Mouse (Mus musculus) liver, embryonic 14.5 days (tissue): ENCODE measurements around the gene Hsp90aa1. TPM values are rescaled to one million over a fixed set of nuclear protein-coding genes. Genes with fewer than 3 reads are reported as not detected.
A peak's percentile ranks its signal among the peaks of the same experiment; 100 is the strongest.

Experiments used
- ATAC-seq: fragments of 200-750 bp; cut with Nextera tagmentation; 2 replicates; pipeline ENCODE4 v1.8.0; 2017; ENCODE audit warnings: moderate number of reproducible peaks, mild to moderate bottlenecking, moderate library complexity; ENCODE audit not compliant: insufficient read depth
- DNase-seq, 3 experiments: peaks; one replicate each; pipeline ENCODE4 v3.0.0-alpha.2; 2012 to 2013; ENCODE audit warnings: low read depth in 3 of 3, low spot score in 3 of 3
- H3K27ac ChIP-seq: fragments of 300-500 bp; sonication (generic); 2 replicates; pipeline ENCODE4 v1.5.1; 2014; ENCODE audit warnings: moderate library complexity, mild to moderate bottlenecking, control low read depth, inconsistent platforms
- H3K27me3 ChIP-seq: fragments of 300-500 bp; sonication (generic); 2 replicates; pipeline ENCODE4 v1.6.1; 2014; ENCODE audit warnings: mild to moderate bottlenecking, low read length, moderate library complexity; ENCODE audit not compliant: control insufficient read depth, insufficient read depth
- H3K36me3 ChIP-seq: fragments of 300-500 bp; sonication (generic); replicated peaks from 2 replicates; pipeline ENCODE4 v1.6.1; 2014; ENCODE audit warnings: low read depth; ENCODE audit not compliant: control insufficient read depth, insufficient read depth
- H3K4me1 ChIP-seq, 2 experiments: fragments of 200-500 bp in 1 of 2; fragments of 300-500 bp in 1 of 2; sonication (generic) in 1 of 2; replicated peaks; 2 replicates each; pipeline ENCODE4 v1.6.1; 2012 to 2014; ENCODE audit warnings: antibody characterized with exemption in 1 of 2, inconsistent platforms in 1 of 2, low read length in 1 of 2; ENCODE audit not compliant: control insufficient read depth in 2 of 2, insufficient read depth in 2 of 2
- H3K4me2 ChIP-seq: fragments of 300-500 bp; sonication (generic); 2 replicates; pipeline ENCODE4 v1.6.1; 2014; ENCODE audit warnings: low read depth, mild to moderate bottlenecking, control low read depth, moderate library complexity
- H3K4me3 ChIP-seq, 2 experiments: fragments of 200-500 bp in 1 of 2; fragments of 300-500 bp in 1 of 2; sonication (generic) in 1 of 2; 2 replicates each; pipeline ENCODE4 v1.5.1; 2012 to 2014; ENCODE audit warnings: low read depth in 2 of 2, low read length in 2 of 2, mild to moderate bottlenecking in 2 of 2, control low read depth in 1 of 2, inconsistent platforms in 1 of 2, moderate library complexity in 1 of 2; ENCODE audit not compliant: insufficient read depth in 1 of 2
- H3K9ac ChIP-seq: fragments of 300-500 bp; sonication (generic); replicated peaks from 2 replicates; pipeline ENCODE4 v1.6.1; 2014; ENCODE audit warnings: mild to moderate bottlenecking, control low read depth, moderate library complexity
- H3K9me3 ChIP-seq: fragments of 300-500 bp; sonication (generic); 2 replicates; pipeline ENCODE4 v1.6.1; 2016; ENCODE audit warnings: low read length, mixed read lengths; ENCODE audit not compliant: control insufficient read depth
- CTCF ChIP-seq: IDR thresholded peaks from 2 replicates; pipeline ENCODE4 v1.5.1; 2016; ENCODE audit warnings: antibody characterized with exemption, low read depth, control low read depth
- EP300 ChIP-seq: IDR thresholded peaks from 2 replicates; pipeline ENCODE4 v1.6.1; 2016; ENCODE audit warnings: antibody characterized with exemption, low read depth
- WGBS: fragments of 180-500 bp; shearing (Covaris S2); extraction: QIAGEN DNeasy Blood & Tissue Kit; methylation state at CpG from one replicate; pipeline ENCODE4 v1.1.7; 2014; ENCODE audit not compliant: insufficient replicate concordance; 5-methylcytosine and 5-hydroxymethylcytosine counted together
- polyA plus RNA-seq, 2 experiments: library from polyadenylated mRNA; depleted of rRNA in 1 of 2; stranded (reverse) in 1 of 2; unstranded in 1 of 2; fragments of >200 nt; fragmentation: Nextera tagmentation in 1 of 2; extraction: Ambion mirVana in 1 of 2; gene quantifications; 2 replicates each; pipeline versions ENCODE4 v1.2.1 to v1.2.3; 2012 to 2014

Gene Hsp90aa1
- polyA plus RNA-seq (2012; rRNA removed) = 103 and 161 TPM in 2 replicates
- 653 and 697 TPM in 2 replicates for polyA plus RNA-seq (2014; fragmentation: Nextera tagmentation; extraction: Ambion mirVana)

- Histone ChIP-seq H3K9ac (peak within 1 kb of the TSS; percentile 40), H3K9me3 (no peaks in the 10 kb centered on the region), H3K36me3 (no peaks in the 10 kb centered on the region), H3K27ac (peak within 1 kb of the TSS; percentile 50), H3K4me1 (peaks cover 31 to 53% of the 10 kb centered on the region in 2 experiments), H3K4me2 (no peak within 1 kb of the TSS), H3K27me3 (no peaks in the 10 kb centered on the region), H3K4me3 (no peak within 1 kb of the TSS)
- 49% methylated on average over 4 of the region's 4 CpGs for WGBS
- DNase-seq = no peak
- no peak for ATAC-seq
- no peak for TF ChIP-seq EP300
Measured at GRCm38 (mm10) chr12:110702556-110702955, at the start of gene Hsp90aa1. Gene Hsp90aa1 (minus strand): TSS chr12:110702728.

GRCm38 (mm10) chr12:110750770-110751439, 48.4 kb upstream of the Hsp90aa1 start:
- 42% methylated on average over 10 of the region's 10 CpGs for WGBS
- Histone ChIP-seq H3K27me3 (no peaks in the 10 kb centered on the region), H3K36me3 (no peaks in the 10 kb centered on the region), H3K9ac (no peak overlapping the region), H3K9me3 (no peaks in the 10 kb centered on the region), H3K4me3 (no peak overlapping the region), H3K27ac (no peak overlapping the region), H3K4me1 (no peaks in the 10 kb centered on the region), H3K4me2 (no peak overlapping the region)
- TF ChIP-seq CTCF (no peak), EP300 (no peak)
- ATAC-seq (no peak), DNase-seq (no peak)

GRCm38 (mm10) chr12:110738158-110738921, 35.8 kb upstream of the Hsp90aa1 start:
- Histone ChIP-seq H3K9me3 (no peaks in the 10 kb centered on the region), H3K4me2 (peak overlapping the region; percentile 85), H3K27me3 (peaks cover 3% of the 10 kb centered on the region), H3K4me1 (peaks cover 9 to 13% of the 10 kb centered on the region in 2 experiments), H3K27ac (peak overlapping the region; percentile 73), H3K9ac (peak overlapping the region; percentile 98), H3K36me3 (no peaks in the 10 kb centered on the region; the same call in 1 of the 2 replicates), H3K4me3 (peak overlapping the region; percentile 89 to 100)
- ATAC-seq = peak; percentile 53
- peak; percentile 17; the same call in 1 of the 2 replicates for TF ChIP-seq CTCF
- no peak for TF ChIP-seq EP300
- no peak for DNase-seq
- under 1% methylated on average over 65 of the region's 72 CpGs for WGBS

- Histone ChIP-seq H3K9me3 (no peaks in the 10 kb centered on the region), H3K27ac (peak within 1 kb of the TSS; percentile 73), H3K4me2 (peak within 1 kb of the TSS; percentile 92), H3K9ac (peak within 1 kb of the TSS; percentile 98), H3K4me1 (peaks cover 9 to 13% of the 10 kb centered on the region in 2 experiments), H3K36me3 (no peaks in the 10 kb centered on the region), H3K27me3 (peaks cover 3% of the 10 kb centered on the region), H3K4me3 (peak within 1 kb of the TSS; percentile 89 to 100)
- TF ChIP-seq CTCF (no peak), EP300 (no peak)
- ATAC-seq (peak; percentile 95), DNase-seq (peak; percentile 92)
- under 1% methylated on average over 69 of the region's 69 CpGs for WGBS
Measured at GRCm38 (mm10) chr12:110737170-110738157, 34.9 kb upstream of the Hsp90aa1 start, which contains the start of gene Wdr20. Gene Wdr20 (plus strand): TSS chr12:110737944.
